Mouse (Mus musculus): ENCODE results near the gene Smug1.

The Smug1 gene

DNA sequence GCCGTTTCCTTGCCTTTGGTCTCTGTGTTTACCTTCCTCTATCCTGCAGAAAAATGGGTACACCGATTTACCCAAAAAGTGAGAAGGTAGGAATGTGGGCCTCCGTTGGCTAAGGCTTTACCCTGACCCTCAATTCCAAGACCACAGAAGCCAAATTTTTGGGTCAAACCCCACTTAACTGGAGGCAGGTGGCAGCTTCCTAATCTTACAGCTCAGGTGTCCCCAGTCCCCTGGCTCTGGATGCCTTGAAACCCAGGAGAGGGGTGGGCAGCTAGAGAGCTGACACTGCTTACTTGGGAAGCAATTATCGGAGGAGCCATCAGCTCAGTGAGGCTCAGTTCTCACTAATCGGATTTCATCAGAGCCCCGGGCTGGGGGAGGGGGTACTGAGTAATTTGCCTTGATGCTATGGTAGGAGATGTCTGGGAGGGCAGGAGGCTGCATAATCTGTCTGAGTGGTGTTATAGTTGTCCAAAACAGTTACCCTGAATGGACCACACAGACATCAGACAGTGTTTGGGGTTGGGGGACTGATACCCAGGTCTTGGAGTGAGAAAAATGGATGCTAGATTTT, at the start of gene Smug1:
Gene Smug1 (minus strand): TSS at position 51 of the 574 bp plus-strand sequence.
- no peak for DNase-seq (ENCODE audit: low spot score in 2 of 2)

DNA sequence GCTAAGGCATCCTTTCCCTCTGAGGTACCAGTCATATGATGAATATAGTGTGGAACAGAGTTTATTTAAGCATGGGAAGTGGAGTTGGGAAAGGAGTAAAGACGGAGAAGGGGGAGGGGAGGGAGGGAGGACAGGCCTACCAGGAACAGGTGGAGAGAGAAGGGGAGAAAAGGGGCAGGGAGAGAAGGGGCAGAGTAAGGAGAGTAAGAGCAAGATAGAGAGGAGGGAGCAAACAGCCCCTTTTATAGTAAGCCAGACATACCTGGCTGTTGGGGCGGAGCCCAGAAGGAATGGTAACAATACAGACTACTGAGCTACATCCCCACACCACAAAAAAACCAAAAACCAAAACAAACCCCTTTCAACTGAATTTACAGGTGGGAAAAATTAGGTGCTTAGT, 49.2 kb upstream of the Smug1 start:
- no peak for DNase-seq (ENCODE audit: low spot score in 2 of 2)

DNA sequence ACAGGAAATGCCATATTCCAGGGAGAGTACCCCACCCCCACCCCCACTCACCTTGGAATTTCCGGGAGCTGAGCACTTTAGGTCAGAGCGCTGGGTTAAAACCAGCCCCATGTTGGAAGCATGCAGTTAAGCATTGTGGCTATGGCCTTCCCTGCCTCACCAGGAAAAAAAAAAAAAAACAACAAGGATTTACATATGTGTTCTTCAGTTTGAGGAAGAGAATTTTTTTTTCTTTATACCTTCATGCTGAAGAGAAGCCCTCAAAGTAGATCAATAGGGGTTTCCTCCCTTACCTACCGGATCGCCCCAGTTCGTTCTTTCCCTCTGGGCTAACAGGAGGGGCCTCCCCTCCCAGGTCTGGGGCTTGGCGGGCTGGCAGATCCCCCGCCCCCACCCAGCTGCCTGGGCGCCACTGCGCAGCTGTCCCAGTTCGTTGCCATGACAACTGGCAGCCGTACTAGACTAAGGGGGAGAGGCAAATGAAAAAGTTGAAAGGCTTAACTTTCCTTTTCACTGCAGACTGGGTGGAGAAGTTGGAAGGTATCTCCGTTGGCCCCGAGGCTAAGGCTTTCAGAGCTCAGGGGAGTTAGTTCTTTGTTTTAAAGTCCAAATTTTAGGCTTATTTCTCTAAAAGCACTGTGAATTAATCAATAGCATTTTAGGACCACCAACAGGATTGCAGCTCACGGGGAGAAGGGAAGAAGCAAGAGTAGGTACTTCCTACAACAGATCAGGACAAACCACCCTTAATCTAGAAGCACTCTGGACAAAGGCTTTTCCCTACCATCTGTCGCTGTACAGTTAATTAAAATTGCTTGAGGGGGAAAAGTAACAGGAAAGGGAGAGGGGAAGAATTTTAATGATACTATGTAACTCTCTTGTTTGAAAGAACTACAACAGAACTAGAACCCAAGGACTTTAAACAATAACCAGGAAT, 48.3 kb upstream of the Smug1 start:
- DNase-seq (ENCODE audit: low spot score in 2 of 2): peak; percentile 86

DNA sequence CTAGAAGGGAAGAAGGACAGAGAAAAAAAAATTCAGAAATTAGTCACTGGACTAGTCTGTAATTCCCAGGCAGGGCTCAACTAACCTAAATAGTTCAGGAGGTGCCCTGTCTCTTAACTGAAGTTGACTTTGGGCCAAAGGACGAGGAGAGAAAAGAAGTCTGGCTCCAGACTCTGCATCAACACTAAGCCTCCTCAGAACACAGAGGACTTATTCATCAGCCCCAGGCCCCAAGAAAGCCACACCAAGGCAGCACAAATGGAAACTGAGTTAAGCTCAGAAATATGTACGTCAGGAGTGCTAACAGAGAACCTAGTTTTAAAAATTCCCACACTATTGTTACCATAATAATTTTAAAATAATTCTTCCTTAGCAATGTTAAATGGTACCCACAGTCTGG, 47.3 kb upstream of the Smug1 start:
- no peak for DNase-seq (ENCODE audit: low spot score in 2 of 2)

DNA sequence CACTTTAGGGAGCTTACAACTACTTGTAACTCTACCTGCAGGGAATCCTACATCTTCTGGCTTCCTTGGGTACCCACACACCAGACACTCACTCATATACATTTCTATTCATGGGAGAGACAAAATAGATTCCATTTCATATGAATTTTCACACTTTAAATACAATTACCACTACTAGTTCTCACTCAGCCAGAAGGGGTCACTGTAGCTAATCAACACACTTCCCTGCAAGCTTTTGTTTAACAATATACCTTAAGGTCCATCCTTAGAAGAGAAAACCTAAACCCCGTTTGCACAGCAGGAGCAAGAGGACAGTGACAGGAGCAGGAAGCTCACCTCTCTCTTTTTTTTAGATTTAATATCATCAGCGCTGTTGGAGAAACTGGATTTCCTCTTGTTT, 38.3 kb upstream of the Smug1 start:
- DNase-seq (ENCODE audit: low spot score in 2 of 2): no peak

DNA sequence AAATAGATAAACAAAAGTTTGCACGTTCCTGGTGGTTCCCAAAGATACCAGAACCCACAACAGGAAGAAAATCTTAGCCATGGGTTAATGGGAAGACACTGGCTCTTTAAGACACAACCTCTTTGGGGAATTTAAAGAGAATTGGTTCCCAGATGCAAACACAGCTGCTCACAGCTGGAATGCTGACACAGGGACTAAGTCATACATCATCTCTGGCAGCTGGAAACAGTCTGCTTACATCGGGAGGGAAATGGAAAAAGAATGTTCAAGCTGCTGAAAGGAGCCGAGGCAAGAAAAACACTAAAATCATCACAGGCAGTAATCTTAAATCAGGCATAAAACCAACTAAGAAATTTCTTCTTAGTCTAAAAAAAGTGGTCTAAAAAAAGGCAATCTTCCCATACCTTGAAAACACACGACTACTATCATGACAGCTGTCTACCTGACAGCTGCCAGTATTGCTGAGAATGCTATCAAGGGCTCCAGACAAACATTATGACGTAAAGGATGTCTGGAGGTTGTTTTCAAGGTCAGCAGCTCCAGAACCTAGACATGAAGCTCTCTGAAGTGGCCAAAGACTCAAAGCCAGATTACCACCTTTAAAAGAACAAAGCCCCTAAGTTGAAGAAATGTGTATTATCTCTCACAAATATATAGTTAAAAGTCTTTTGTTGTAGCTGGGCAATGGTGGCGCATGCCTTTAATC, 35.3 kb upstream of the Smug1 start:
- no peak for DNase-seq (ENCODE audit: low spot score in 2 of 2)

DNA sequence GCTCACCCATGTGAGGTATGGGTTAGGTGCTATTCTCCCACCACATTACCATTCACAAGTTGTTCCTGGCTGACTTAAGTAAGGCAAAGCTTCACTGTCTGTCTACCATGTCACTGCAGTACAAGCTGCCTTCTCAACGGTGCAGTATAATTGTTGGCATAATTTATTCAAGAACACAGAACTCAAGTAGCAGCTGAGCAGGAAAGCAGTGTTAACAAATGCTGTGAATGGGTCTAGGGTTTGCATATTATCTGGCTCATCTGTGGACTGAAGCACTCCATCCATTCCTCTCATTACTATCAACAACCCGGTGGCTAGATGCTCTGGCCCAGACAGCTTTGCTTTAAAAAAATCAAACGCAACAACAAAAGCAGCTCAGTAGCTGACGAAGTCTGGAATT, 30.9 kb upstream of the Smug1 start:
- DNase-seq (ENCODE audit: low spot score in 2 of 2): no peak

DNA sequence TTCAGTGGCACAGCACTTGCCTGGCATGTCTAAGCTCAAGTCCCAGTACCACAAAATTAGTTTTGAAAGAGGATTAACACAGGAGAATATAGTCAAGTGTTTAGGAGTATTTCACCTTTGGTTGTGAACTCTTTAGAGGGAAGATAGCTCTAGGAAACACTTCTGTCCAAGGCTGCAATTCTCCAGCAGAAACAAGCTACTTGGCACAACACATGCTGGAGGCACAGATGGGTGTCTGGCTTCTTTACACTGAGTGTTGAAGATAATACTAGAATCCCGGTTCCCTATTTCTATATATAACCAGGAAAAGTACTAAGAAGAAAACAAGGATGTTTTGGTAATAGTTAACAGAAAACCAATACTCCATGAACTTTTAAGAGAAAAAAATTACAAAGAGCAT, 29.9 kb upstream of the Smug1 start:
- DNase-seq (ENCODE audit: low spot score in 2 of 2): no peak

DNA sequence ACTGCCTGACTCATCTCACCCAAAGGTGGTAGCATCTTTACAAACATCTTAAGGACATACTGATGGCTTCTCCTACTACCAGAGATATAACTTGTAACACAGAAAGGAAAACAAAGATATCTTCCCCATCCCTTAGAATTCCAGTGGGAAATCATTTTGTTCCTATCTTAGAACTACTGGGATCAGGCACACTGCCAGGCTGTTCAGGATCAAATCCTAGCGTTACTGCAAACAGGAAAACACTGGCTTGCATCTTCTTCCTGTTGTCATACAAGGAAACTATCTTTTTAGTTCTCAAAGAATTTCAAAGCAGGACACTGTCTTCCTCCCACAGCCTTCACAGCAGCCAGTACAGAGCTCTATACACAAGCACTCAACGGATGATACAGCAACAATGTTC, 26.7 kb upstream of the Smug1 start:
- no peak for DNase-seq (ENCODE audit: low spot score in 2 of 2)

DNA sequence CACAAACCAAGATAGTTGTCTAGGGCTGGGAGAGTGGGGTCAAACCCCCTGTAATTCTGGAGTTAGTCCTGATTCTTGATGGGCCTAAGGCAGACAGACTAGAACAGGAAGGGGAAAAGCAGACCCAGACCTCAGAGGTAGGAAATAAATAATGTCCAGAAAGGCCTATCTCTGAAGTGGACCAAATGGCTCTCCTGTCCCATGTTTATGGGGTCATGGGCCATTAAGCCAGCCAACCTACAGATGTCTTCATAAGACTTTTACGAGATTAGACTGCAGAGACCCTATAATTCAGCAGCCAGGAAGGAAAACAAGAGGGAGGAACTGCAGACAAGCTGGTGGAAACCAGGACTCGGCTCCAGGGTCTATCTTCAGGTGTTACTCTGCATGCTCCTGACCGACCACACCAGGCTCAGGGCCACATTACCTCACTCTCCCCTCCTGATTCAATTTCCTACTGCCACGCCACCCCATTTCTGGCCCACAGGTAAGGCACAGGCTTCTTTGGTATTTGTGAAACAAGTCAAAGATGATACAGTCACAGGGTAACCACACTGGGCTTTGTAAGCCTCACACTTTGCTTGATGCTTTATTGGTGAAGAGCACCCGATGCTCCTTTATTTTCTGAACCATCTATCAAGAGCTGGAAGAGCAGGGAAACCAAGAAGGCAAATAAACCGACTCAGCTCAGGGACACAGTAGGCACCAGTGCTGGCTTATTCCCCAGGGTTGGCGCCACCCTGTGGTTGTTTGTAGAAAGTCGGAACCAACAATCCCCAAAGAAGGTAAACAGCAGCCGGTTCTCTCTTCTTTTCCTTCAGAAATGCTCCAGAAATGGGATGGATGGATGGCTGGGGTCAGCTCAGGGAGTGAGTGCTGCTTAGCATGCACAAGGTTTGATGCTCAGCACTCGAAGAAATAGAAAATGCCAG, 23.9 kb upstream of the Smug1 start:
- DNase-seq (ENCODE audit: low spot score in 2 of 2): peak; percentile 41 to 52

DNA sequence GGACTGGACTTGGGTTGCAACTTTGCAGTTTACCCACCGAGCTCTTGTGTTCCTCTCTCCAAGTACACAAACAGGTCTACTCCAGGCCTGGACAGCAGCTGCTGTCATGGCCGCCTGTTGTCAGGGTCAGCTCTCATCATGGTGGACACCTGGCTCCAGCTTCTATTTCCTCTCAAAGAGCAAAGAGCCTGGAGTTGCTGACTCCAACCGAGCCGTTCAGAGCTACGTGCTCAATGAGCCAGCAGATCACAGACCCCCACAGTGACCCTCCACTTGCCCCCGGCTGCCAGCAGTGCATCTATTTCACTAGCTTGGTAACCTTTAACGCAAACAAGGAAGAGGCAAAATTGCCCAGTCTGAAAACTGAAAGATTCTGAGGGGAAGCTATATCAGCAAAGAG, 23.2 kb upstream of the Smug1 start:
- no peak for DNase-seq (ENCODE audit: low spot score in 2 of 2)

DNA sequence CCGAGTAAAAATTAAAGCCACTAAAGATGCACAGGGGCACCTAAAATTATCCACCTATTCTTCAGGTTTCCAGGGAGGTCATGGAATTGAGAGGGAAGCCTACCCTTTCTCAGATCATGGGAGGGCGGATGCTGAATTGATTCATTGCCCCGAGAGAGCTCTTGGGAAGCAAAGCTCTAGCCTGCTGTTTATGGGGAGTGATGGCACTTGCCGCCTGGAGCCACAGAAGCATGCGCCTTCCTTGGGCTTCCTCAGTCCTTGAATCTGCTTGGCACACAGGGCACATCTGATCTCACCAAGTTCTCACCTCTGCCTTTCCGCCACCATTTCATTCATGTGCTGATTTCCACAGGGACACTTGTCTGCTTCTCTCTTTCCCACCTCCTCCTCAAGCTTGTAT, 20.9 kb upstream of the Smug1 start:
- DNase-seq (ENCODE audit: low spot score in 2 of 2): no peak

DNA sequence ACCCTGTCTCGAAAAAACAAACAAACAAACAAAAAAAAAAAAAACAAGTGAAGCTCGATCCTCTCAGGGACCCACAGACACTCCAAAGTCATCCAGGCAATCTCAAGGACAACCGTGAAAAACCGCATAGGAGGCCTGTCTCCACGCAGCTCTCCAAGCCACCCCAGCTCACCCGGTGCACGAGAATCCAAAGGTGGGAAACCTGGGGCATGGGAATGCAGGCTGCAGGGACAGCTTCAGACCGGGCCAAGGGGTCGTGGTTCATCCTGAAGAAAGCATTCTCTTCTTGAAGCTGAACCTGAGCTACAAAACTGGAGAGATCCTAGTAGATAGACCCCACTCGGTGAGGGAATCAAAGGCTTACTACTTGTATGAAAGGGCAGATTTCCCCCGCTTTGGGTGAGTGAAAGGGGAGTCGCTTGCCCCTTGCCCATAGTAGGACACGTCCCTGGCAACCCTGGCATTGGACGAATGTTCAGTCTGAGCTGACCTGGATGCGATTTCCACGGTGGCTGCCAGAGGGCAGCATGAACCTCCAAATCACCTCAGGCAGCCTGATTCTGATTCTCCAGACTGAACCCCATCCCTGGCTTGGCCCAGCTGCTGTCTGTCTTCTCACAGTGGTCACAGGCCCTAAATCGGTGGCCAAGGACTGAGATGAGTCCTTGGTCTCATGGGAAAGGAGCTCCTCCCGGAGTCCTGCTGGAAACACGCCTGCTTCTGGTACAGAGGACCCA, 18.7 kb upstream of the Smug1 start:
- peak; percentile 65 to 75 for DNase-seq (ENCODE audit: low spot score in 2 of 2)

DNA sequence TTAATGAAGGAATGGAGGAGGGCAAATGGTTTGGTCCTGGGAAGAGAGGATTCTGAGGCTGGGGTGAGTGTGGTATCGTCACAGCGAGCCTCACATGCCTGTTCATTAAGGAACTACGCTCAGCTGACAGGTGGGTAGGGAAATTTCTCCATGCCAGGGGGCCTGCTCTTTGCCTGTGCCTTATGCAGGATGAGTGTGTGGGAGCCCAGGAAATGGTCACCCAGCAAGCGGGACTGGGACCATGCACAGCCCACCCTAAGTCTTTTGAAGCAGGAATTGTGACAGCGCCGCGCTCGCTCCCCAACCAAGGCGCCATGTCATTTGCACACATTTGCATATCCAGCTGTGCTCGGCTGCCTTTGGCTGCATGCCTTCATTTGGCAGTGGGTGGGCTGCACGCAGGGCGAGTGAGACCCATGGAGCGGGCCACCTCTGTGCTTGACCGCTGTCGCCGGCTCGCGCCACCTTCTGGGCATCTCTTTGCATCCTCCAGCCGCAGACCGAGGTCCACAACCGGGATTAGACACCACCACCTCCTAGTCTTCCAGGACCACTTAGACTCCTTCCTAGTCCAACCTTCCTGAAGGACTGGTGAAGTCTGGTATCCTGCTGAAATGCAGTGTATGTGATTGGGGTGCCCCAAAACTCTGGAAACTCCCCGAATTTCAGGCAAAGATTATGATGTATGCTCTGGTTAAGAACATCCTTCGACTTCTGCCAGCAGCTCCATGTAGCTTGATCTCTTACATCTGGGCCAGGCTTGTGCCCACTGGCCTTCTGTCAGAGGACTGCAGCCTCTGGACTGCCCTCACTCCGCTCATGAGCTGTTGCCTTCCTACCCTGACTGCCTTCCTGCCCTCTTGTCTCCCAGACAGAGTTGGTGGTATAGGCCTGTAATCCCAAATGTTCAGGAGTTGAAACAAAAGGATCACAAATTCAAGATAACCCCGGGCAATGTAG, 17.0 kb upstream of the Smug1 start:
- peak in 1 of 2 experiments; percentile 43 for DNase-seq (ENCODE audit: low spot score in 2 of 2)

DNA sequence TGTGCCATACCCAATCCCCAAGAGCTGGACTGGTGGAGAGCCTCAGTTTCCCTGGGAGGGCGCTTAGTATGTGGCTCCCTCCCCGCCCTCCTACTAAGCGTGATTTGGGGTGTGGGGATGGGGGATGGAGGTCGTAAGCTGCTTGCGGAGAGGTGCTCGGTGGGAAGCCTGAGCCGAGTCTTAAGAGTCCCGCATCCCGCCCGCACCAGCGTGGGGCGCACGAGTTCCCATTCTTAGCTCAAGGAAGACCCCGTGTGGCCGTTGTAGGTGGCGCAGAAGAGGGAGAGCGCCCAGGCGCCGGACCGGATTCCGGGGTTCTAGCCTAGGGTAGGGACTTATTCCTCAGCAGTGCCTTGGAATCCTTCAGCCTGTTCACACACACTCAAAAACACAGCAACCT, 16.2 kb upstream of the Smug1 start:
- DNase-seq (ENCODE audit: low spot score in 2 of 2): peak; percentile 47 to 55

DNA sequence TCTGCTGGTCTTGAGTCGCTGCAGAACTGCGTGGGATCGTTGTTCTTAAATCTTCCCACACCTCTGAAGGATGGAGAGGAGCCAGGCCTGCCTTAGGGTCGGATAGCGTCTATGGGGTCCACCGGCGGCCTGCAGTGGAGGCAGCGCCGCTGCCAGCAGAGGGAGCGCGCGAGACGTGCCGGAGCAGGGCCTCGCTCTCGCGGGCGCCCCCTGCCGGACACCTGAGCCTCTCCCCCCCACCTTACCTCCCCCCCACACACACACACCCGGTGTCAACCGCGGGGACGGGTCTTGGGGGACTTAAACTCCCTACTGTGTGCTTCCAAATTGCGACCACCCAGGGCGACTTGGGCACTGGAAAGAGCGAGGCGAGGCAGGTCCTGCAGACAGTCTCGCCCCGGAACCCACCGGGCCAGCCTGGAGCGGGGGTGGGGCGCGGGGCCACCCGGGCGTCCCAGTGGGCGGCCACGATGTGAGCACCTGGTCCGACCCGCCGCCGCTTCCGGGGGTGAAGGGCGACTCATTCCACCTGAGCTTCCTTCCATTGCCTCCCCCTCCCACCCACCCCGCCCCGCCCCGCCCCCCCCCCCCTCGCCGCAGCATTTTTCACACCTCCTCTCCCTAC, 15.4 kb upstream of the Smug1 start:
- DNase-seq (ENCODE audit: low spot score in 2 of 2): peak; percentile 56 to 74

DNA sequence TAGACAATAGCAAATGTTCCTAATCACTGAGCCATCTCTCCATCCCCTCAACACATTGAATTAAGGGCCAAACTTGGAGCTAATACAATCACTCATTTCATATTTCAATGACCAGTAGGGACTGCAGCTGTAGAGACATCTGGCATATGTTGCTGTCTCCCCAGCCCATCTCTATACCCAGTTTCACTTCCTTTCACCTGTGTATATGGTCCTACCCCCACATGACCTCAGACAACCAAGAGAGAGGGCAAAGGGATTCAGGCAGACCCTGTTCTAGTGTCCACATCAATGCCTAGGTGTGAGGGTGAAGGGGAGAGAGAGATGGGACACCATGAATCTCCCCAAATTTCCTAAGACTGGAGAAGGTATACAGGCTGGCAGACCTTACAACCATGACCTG, 13.5 kb upstream of the Smug1 start:
- DNase-seq (ENCODE audit: low spot score in 2 of 2): no peak

DNA sequence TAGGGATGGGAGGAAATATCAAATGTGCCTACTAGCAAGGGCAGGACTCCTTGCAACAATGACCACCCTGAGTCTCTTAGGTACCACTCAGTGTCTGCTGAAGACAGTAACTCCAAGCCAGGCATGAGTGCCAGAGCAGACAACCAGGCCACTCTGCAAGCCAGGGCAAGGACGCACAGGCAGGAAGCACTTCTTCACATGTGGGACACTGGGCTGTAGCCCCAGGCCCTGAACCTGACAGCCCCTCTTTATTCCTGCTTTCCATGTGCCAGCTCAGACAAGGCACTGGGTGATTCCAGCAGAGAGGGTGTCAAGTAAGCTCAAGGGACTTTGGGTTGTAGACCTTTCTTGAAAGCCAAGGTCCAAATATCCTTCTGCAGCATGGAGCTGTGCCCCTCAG, 11.9 kb upstream of the Smug1 start:
- no peak for DNase-seq (ENCODE audit: low spot score in 2 of 2)

DNA sequence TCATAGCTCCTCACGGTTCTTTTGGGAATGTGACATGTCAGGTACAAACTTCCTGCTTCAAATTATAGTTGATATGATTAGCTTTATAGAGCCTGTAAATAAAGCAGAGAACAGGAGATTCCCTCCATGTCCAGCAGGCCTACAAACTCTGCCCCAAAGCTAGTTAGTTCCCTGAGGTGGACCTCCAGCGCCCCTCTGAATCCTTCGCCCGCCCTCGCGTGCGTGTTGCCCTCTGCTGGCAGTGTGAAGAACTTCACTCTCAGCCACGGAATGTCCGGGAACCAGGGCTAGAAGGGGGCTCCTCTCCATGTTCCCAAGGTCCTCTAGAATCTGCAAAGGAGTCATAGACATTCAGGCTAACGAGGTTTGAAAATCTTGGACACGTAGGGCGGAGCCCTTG, 11.2 kb upstream of the Smug1 start:
- peak in 1 of 2 experiments; percentile 24 for DNase-seq (ENCODE audit: low spot score in 2 of 2)

Measured in right cerebral cortex, adult 2 months (tissue).